Mouse (Mus musculus): ENCODE results near the gene Strip2.

Gene Strip2

DNA sequence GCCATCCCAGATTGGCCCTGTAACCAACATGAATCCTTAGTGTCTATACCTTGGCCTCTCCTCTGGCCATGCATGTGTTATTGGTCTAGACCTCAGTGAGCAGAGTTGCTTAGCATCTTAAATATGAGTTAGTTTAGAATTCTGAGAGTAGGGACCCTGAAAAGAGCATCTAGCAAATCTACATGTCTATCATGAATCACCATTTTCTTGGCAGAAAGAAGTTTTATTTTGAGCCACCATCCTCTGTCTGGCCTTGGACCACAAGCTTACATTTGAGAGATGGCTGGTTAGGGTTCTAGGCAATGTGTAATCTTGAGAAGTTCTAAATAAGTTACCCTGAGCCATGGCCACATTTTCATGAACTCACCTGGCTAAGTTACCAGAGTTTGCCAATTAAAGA is 13.3 kb downstream of the Strip2 start:
- no peak for DNase-seq (ENCODE audit: low spot score)

DNA sequence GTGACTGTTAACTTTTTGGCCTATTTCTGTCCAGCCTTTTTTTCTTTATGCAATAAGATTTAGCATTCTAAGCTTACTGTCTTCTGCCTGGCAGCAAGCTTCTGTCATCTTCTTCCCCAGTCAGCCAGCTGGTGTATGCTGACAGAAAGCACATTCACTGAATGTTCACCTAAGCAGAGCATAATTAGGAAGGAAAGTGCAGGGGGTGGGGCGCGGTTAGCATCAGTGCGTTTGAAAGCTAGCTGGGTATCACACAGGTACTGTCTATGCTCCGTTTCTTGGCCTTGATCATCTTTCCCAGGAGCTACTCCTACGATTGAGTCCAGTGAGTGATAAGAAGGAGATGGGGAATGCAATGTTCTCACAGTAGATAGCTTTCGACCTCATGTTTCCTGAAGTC is 13.9 kb downstream of the Strip2 start:
- no peak for DNase-seq (ENCODE audit: low spot score)

DNA sequence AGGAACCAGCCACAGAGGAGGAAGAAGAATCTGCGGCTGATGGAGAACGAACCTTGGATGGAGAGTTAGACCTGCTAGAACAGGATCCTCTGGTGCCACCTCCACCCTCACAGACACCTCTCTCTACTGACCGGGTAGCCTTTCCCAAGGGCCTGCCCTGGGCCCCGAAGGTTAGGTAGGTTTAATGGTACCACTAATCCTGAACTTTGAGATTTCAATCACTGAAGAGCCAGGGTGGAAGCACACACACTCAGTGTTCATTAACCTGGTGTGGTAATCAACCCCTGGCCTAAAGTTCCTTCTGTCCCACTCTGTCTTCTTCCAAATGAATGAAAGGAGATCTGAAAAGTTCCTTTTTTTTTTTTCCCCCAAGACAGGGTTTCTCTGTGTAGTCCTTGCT is 14.4 kb downstream of the Strip2 start:
- DNase-seq (ENCODE audit: low spot score): no peak

DNA sequence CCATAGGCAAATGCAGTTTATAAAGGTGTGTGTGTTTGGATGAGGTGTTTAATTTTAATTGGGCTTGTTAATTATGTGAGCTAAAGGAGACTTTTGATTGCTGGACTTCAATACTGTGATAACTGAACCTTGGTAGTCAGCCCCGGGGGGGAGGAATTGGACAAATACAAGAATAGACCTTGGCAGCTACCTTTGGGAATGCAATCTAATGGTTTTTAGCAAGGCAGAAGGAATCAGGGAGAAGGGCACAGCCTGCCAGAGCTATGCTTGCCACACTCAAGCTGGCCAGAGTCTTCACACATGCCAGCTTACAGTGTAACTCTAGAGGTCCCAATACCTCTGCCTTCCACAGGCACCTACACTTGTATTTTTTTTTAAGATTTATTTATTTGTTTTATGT is 18.9 kb downstream of the Strip2 start:
- DNase-seq (ENCODE audit: low spot score): no peak

DNA sequence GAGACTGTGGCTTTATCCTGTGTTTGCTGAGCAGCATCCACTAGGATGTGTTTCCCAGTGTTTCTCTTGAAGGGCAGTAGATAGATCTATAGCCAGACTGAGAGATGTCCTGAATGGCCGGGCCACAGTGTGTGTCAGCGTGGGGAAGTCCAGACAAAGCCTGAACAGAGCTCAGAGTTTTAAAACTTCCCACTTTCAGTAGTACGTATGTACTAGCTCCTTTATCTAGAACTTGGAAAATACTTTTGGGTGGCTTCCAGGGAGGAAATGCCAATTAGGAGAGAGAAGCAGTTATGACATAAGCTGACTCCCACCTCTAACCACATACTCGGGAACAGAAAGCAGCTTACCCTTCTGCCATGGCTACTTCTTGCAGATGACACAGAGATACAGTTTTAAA is 23.6 kb downstream of the Strip2 start:
- no peak for DNase-seq (ENCODE audit: low spot score)

DNA sequence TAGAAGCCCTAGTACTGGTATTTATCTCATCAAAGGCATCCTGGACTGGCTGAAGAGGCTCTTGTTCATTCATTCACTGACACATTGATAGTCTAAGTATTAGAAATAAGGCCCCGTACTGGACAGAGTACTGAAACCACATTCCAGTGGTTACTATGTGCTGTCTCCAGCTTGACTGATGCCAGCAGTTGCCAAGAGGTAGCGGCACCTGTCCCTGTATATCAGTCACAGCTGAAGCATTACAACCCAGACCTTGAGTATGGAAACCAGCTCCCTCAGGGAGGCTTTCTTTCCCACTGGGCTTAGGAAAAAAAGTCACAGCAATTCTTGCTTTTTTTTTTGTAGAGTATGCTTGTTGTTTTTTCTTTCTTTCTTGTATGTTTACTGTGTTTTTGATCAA is 24.2 kb downstream of the Strip2 start:
- DNase-seq (ENCODE audit: low spot score): no peak

DNA sequence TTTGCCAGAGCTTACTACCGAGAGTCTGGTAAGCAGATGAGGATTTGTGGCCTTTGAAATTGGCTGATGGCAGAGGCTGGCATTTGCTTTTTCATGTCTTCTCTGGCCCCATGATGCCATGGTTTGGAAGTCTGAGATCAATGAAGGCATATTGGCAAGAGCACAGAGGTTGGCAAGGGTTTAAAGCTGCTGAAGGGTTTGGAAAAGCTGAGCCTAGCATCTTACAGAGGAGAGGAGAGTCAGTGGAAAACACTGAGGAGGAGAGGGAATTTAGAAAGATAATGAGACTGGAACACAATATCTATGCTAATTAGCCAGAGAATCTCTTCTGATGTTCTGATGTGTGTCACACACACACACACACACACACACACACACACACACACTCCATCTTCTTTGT is 27.7 kb downstream of the Strip2 start:
- no peak for DNase-seq (ENCODE audit: low spot score)

DNA sequence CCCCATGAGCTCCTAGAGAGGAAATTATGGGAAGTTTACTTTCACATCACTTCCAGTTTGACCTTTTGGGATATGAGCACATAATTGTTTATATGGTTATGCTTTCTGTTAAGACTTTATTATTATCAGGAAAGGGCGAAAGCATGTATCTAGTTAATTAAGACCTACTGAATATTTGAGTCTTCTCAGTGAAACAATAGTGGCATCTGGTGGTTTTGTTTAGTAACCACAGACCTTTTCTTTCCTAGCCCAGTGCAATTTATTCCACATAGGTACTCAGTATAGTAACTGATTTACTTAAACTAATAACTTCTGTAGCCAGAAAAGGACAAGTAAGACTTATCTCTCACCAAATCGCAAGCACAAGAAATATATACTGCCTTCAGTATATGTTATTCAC is 29.8 kb downstream of the Strip2 start:
- DNase-seq (ENCODE audit: low spot score): no peak

DNA sequence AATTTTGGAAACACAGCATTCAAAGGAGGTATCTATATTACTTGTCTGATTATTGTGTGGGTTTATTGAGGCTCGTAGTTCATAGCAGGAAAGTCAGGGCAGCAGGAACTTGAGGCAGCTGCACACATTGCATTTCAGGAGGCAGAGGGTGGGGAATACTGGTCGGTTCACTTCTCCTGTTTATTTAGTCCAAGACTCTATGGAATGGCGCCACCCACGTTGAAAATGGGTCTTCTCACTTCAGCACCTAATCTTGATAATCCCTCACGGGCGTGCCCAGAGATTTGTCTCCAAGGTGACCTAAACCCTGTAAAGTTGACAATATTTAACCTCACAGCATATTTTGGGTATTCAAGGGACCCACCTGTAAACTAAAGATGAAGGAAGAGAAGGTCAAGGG is 31.0 kb downstream of the Strip2 start:
- no peak for DNase-seq (ENCODE audit: low spot score)

DNA sequence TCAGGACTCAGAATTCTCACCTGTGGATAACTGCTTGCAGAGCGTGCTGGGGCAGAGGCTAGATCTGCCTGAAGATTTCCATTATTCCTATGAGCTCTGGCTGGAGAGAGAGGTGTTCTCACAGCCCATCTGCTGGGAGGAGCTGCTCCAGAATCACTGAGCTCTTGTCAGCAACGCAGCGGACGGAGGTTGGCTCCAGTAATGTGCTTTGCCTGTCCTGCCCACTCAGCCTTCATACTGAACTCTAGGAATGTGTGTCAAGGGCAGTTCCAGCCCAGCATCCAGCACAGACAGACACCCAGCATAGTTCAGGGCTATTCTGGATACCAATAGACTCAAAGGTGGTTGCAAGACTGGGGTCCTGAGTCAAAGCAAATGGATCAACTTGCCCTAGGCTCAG is 39.9 kb downstream of the Strip2 start:
- DNase-seq (ENCODE audit: low spot score): no peak

DNA sequence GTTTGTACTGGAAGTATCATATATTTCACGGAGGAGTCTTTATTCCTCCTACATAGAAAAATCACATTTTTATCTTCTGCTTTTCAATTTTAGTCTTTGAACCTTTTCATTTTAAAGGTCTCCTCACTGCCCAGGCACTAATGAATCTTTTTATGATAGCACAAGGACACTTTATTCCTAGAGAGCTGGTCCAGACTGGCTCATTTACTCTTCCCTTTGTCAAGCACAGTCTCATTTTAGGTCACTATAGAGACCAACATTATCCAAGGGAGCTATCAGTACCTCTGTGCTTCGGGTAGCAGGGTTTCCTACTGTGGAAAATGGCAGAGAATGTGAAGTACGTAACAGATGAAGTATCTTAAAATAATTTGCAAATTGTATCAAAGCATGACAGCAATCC is 41.9 kb downstream of the Strip2 start:
- DNase-seq (ENCODE audit: low spot score): no peak

DNA sequence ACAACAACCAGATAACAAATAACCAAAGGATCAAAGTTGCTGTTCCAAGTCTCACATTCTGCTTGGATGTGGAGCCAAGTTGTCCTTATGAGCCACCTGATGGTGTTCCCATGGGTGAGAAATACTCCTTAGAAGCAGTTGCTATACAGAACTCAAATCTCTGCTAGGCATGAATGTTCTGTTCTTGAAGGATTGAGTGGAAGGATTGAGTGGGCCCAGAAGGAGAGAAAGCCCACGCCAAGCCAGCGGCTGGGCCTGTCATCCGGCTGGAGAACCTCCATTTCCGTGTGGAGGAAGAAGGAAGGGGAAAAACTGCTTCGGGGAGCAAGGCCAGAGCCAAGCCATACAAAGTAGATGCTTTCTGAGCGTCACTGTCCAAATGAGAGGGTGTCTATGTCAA is 44.3 kb downstream of the Strip2 start:
- DNase-seq (ENCODE audit: low spot score): no peak

DNA sequence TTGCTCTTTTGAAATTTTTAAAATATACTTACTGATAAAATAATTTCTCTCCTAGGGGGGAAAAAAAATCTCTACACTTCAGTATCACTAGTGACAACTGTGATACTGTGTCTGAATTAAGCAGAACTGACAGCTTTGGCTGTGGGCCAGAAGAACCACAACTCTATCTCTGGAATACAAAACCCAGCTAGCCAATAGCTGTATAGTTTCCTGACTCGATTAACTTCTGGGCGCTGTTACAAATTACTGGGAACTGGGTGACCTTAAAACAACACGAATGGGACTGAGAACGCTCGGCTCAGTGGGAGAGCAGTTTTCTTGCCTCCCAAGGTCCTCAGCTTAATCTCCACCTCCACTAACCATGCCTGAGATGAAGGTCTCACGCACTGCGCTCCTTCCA is 51.1 kb downstream of the Strip2 start:
- DNase-seq (ENCODE audit: low spot score): no peak

DNA sequence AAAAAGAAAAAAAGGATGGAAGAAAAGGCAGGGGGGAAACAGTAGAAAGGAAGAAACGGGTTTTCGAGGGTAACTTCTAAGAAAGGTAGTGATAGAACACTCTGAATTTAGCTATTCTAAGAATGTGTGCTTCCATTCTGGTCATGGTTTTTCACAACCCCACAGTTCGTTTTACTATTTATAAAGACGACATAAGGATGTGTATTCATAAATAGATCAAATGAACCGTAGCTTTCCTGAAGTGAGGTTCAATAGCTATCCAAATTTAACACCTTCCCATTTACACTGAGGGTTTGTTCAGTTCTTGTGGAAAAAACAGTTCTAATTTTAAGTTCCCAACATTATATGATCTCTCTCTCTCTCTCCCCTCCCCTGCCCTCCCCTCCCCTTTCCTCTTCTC is 56.5 kb downstream of the Strip2 start:
- DNase-seq (ENCODE audit: low spot score): no peak

DNA sequence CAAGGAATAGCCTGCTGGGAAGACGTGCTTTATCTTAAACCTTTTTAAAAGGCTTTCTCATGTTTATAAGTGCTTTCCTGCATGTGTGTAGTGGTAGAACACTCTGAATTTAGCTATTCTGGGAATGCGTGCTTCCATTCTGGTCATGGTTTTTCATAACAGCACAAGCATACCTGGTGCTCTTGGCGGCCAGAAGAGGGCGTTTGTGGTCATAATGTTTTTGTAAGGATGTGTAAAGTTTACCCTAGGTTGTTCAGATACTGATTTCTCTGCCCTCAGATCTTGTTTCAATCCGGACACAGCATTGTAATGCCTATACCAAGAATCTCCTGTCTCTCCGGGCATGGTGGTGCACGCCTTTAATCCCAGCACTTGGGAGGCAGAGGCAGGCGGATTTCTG is 58.0 kb downstream of the Strip2 start:
- no peak for DNase-seq (ENCODE audit: low spot score)

DNA sequence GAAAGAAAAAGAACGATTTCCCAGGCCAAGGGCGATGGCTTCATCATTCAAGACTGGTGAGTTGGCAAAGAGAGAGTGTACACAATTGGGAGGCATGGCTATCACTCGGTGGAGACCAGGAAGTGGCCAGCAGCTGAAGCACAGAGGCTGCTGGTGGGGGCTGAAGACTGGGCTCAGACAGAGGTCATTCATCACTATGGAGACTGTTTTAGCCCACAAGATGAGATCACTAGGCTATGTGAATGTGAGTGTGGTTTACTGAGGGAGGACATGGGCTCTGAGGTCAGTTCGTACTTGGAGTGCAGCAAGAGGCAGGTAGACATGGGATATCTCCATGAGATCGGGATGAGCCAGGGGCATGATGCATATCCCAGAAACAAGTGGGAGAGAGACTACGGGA is 63.6 kb downstream of the Strip2 start:
- no peak for DNase-seq (ENCODE audit: low spot score)

DNA sequence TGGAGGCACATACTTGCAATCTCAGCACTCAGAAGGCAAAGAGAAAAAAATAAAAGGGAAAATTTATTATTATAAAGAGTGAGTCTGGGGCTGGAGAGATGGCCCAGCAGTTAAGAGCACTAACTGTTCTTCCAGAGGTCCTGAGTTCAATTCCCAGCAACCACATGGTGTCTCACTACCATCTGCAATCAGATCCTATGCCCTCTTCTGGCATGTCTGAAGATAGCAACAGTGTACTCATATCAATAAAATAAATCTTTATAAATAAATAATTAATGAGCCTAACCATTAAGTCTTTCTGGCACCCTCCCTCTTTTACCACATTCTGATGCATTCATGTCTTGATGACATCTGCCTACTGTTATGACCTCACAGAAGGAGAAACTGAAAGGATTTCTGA is 65.0 kb downstream of the Strip2 start:
- DNase-seq (ENCODE audit: low spot score): no peak

DNA sequence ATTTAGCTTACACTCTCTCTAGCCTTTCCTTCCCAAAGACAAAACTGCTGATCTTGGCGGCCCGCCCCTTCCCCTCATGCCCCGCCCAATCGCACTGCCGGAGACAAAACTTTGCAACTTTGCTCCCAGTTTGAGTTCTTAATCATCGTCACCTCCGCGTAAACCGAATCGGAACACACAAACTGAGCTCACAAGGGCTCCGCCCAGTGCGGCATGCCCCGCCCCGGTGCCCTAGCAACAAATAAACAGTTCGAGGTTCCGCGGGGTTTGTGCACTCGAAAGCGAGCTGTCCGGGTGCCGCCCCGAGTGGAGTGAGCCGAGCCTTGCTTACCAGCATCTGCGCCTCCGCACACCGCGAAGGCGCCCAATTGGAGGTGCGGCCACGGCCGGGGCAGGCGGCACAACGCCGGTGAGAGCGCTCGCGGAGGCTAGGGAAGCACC is 68.3 kb downstream of the Strip2 start:
- peak; percentile 54 for DNase-seq (ENCODE audit: low spot score)

DNA sequence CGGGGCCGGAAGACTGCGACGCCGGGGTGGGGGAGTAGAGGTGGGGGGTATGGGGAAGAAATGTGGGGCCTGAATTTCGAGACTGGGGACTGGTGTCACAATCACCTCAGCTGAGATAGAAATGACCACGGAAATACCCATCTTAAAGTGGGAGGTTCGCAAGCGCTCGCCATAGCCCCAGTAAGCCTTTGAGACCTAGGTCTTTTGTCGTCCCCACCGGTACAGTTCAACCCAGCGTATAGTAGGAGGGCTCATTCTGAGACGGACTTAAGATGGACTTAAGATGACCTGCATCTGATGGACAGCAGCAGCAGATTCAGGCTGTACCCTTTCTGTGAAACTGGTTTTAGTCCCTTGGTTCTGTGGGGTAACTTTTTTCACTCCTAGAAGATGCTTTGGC is 68.7 kb downstream of the Strip2 start:
- DNase-seq (ENCODE audit: low spot score): no peak

DNA sequence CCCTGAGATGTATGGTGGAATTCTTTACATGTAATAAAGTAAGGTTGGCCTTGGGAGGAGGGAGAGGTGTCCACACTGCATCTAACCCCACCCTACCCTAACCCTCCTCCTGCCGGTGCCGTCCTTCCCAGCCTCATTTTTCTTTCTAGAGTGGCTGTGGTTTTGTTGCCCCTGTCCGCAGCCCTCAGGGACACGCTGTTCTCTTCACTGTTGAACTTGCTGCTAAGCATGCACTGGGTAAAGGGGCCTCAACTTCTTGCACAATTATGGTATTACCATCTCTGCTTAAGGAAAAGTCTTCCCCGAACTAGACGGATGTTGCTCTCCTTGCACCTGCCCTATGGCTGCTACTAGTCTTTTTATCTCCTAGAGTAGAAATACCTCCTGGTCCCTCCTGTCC is 69.2 kb downstream of the Strip2 start:
- no peak for DNase-seq (ENCODE audit: low spot score)

DNA sequence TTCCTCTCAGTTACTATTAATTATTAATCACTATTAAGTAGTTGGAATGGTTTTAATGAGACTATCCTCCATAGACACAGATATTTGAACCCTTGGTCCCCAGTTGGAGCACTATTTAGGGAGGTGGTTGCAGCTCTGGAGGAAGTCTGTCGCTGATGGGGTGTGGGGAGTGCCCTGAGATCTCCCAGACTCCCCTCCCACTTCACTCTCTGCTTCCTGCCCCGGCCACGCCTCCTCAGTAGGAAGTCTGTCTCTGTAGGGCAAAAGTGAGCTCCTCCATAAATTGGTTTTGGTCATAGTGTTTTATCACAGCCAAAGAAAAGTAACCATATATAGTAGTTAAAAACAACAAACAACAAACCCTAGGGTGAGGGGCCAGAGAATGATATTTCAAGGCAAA is 70.4 kb downstream of the Strip2 start:
- DNase-seq (ENCODE audit: low spot score): no peak

DNA sequence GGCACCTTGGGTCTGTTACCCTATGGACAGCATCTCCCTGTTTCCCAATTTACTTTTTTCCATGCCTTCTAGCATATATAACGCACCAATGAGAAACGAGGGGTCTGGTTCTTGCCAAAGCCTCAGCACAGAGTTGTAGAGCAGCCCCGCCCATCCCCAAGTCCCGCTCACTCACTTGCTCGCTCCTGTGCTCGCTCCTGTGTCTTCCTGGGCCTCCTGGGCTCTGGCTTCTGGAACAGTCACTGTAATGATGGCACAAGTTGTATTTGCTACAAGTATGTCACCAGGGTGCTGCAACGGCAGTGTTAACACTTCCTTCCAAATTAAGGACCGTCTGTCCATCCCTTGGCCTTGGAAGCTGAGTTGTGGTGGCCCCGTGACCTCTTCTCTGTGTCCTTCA is 81.3 kb downstream of the Strip2 start:
- no peak for DNase-seq (ENCODE audit: low spot score)

DNA sequence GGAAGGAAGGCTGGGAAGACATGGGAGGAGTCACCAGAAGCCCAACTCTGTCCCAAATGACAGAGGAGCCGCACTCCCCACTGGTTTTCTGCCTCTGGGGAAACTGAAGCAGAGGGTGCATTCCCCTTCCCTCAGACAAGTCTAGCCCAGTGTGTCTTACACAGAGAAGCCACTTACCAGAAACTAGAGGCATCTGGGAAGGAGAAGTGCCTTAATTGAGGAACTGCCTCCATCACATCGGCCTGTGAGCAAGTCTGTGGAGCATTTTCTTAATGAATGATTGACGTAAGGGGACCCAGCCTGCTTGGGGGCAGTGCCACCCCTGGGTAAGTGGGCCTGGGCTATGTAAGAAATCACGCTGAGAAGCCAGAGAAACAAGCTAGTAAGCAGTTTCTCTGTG is 82.0 kb downstream of the Strip2 start:
- DNase-seq (ENCODE audit: low spot score): no peak

DNA sequence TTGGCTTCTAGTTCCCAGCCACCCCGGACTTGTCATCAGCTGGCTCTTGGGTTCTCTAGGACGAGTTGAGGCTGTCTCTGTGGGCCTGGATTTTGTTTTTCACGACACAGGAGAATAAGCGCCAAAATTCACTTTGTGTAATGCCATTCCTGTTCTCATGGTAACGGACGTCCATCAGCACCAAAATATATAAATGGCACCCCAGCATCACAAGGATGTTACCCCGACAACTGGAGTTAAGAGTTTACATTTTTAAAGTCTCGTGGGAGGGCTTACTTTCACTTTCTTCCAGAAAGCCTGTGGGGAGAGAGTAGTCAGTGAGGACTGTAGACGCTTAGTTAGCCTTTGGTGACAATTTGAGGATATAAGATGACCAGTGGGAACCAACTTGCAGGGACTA is 85.8 kb downstream of the Strip2 start:
- DNase-seq (ENCODE audit: low spot score): no peak

DNA sequence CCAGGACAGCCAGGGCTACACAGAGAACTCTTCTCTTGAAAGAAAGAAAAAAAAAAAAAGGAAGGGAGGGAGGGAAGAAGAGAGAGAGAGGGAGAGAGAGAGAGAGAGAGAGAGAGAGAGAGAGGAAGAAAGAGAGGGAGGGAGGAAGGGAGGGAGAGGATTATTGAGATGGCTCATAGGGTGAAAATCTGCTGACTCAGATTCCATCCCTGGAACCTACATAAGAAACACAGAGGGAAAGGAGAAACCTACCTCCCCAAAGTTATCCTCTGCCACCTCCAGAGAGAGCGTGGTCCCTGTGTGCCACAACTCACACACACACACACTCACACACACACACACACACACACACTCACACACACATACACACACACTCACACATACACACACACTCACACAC is 89.0 kb downstream of the Strip2 start:
- DNase-seq (ENCODE audit: low spot score): no peak
